ENCODE assay signal across 22 mouse cellular contexts in genomic region chr19:24515941-24516340, GRCm38 (mm10). TPM values are rescaled to one million over a fixed set of nuclear protein-coding genes. Genes with fewer than 3 reads are reported as not detected.
A peak's percentile ranks its signal among the peaks of the same experiment; 100 is the strongest.
DNase-seq lines count a peak whose midpoint lies in the region; ATAC-seq and TF ChIP-seq lines count a peak whose summit lies in the region.
"Had no signal": no experiment of that assay in that cellular context is flagged by ENCODE, and none has a peak within 500 bp of the region (broad histone marks: within the 10 kb centered on the region; RNA-seq: fewer than 3 reads in every experiment).

No protein-coding gene starts in this region.

- no peak overlapping the region for H3K4me2 ChIP-seq in liver, embryonic 11.5 days
- no peak overlapping the region for H3K4me2 ChIP-seq in liver, embryonic 13.5 days
- peak overlapping the region; percentile 14; the same call in 1 of the 2 replicates for H3K4me2 ChIP-seq in liver, embryonic 14.5 days (ENCODE audit: low read depth)
- H3K4me2 ChIP-seq: embryonic facial prominence, embryonic 13.5 days; forebrain, embryonic 12.5 days; forebrain, embryonic 15.5 days; heart, embryonic 11.5 days; hindbrain, embryonic 12.5 days; hindbrain, embryonic 15.5 days had no signal

- no peak for TF ChIP-seq EP300 in liver, embryonic 14.5 days (IDR thresholded peaks at IDR 0.05; ENCODE audit: low read depth)

- TF ChIP-seq CTCF in liver, embryonic 14.5 days (IDR thresholded peaks at IDR 0.05; ENCODE audit: low read depth) = no peak
- TF ChIP-seq CTCF in small intestine, adult 2 months (IDR thresholded peaks at IDR 0.05; ENCODE audit: extremely low read depth, insufficient read length, insufficient replicate concordance, low read depth, low read length) = no peak
- TF ChIP-seq CTCF in layer of hippocampus, adult 2 months (conservative IDR thresholded peaks at IDR 0.05) = no peak

- no peak overlapping the region for H3K9ac ChIP-seq in liver, embryonic 11.5 days (ENCODE audit: low read depth, low read length)
- H3K9ac ChIP-seq in liver, embryonic 13.5 days = peak overlapping the region; percentile 40; the same call in 1 of the 2 replicates
- no peak overlapping the region for H3K9ac ChIP-seq in liver, embryonic 14.5 days (replicated peaks)
- H3K9ac ChIP-seq: embryonic facial prominence, embryonic 13.5 days; forebrain, embryonic 12.5 days; forebrain, embryonic 15.5 days; hindbrain, embryonic 12.5 days; hindbrain, embryonic 15.5 days had no signal

- WGBS in liver, embryonic 11.5 days = 89% methylated on average over 3 of the region's 3 CpGs
- WGBS in liver, embryonic 13.5 days (ENCODE audit: insufficient replicate concordance) = 89% methylated on average over 3 of the region's 3 CpGs
- 80% methylated on average over 3 of the region's 3 CpGs for WGBS in liver, embryonic 14.5 days (ENCODE audit: insufficient replicate concordance)
- 50% methylated on average over 3 of the region's 3 CpGs for WGBS in small intestine, adult 2 months

- H3K36me3 ChIP-seq in liver, embryonic 11.5 days (ENCODE audit: control insufficient read depth, insufficient read depth, low read length) = no peaks in the 10 kb centered on the region
- H3K36me3 ChIP-seq in liver, embryonic 13.5 days = no peaks in the 10 kb centered on the region
- H3K36me3 ChIP-seq in liver, embryonic 14.5 days (replicated peaks; ENCODE audit: control insufficient read depth, insufficient read depth, low read depth) = no peaks in the 10 kb centered on the region
- no peaks in the 10 kb centered on the region for H3K36me3 ChIP-seq in small intestine, adult 2 months (ENCODE audit: control insufficient read depth, insufficient read depth, low read length)
- H3K36me3 ChIP-seq: embryonic facial prominence, embryonic 10.5 days; embryonic facial prominence, embryonic 13.5 days; forebrain, embryonic 12.5 days; forebrain, embryonic 15.5 days; hindbrain, embryonic 12.5 days; hindbrain, embryonic 15.5 days had no signal

- peak overlapping the region; percentile 39; the same call in 1 of the 2 replicates for H3K27ac ChIP-seq in liver, embryonic 11.5 days (ENCODE audit: low read depth, low read length)
- peak overlapping the region; percentile 69; the same call in 1 of the 2 replicates for H3K27ac ChIP-seq in liver, embryonic 13.5 days
- peak overlapping the region; percentile 69 for H3K27ac ChIP-seq in liver, embryonic 14.5 days
- H3K27ac ChIP-seq in small intestine, adult 2 months (ENCODE audit: insufficient read depth, low read depth, low read length) = peak overlapping the region; percentile 32; the same call in 1 of the 2 replicates
- H3K27ac ChIP-seq in layer of hippocampus, adult 2 months = no peak overlapping the region
- H3K27ac ChIP-seq: embryonic facial prominence, embryonic 10.5 days; embryonic facial prominence, embryonic 13.5 days; forebrain, embryonic 12.5 days; forebrain, embryonic 15.5 days; hindbrain, embryonic 12.5 days; hindbrain, embryonic 15.5 days had no signal

- no peaks in the 10 kb centered on the region for H3K27me3 ChIP-seq in liver, embryonic 11.5 days (replicated peaks; ENCODE audit: control insufficient read depth, insufficient read depth, low read length)
- H3K27me3 ChIP-seq in liver, embryonic 13.5 days = no peaks in the 10 kb centered on the region
- H3K27me3 ChIP-seq in liver, embryonic 14.5 days (ENCODE audit: control insufficient read depth, insufficient read depth, low read length) = no peaks in the 10 kb centered on the region
- H3K27me3 ChIP-seq in small intestine, adult 2 months (ENCODE audit: control insufficient read depth, insufficient read depth, low read length) = no peaks in the 10 kb centered on the region
- H3K27me3 ChIP-seq: embryonic facial prominence, embryonic 13.5 days; forebrain, embryonic 12.5 days; forebrain, embryonic 15.5 days; hindbrain, embryonic 12.5 days; hindbrain, embryonic 15.5 days had no signal

- H3K4me1 ChIP-seq in liver, embryonic 11.5 days (replicated peaks; ENCODE audit: control insufficient read depth, insufficient read depth, low read length) = peaks cover 64% of the 10 kb centered on the region
- H3K4me1 ChIP-seq in liver, embryonic 13.5 days (replicated peaks) = peaks cover 95% of the 10 kb centered on the region
- peaks cover 76 to 78% of the 10 kb centered on the region in 2 experiments for H3K4me1 ChIP-seq in liver, embryonic 14.5 days (replicated peaks; ENCODE audit: control insufficient read depth in 2 of 2, insufficient read depth in 2 of 2, low read length in 1 of 2)
- peaks cover 38% of the 10 kb centered on the region for H3K4me1 ChIP-seq in small intestine, adult 2 months (ENCODE audit: control insufficient read depth, insufficient read depth, insufficient read length, low read length)
- H3K4me1 ChIP-seq: embryonic facial prominence, embryonic 10.5 days; embryonic facial prominence, embryonic 13.5 days; forebrain, embryonic 12.5 days; forebrain, embryonic 15.5 days; hindbrain, embryonic 12.5 days; hindbrain, embryonic 15.5 days had no signal

- H3K9me3 ChIP-seq in liver, embryonic 11.5 days (ENCODE audit: control insufficient read depth, low read length) = no peaks in the 10 kb centered on the region
- H3K9me3 ChIP-seq in liver, embryonic 13.5 days (replicated peaks) = no peaks in the 10 kb centered on the region
- H3K9me3 ChIP-seq in liver, embryonic 14.5 days (ENCODE audit: control insufficient read depth, low read length) = no peaks in the 10 kb centered on the region
- H3K9me3 ChIP-seq: embryonic facial prominence, embryonic 10.5 days; embryonic facial prominence, embryonic 13.5 days; forebrain, embryonic 12.5 days; forebrain, embryonic 15.5 days; hindbrain, embryonic 12.5 days; hindbrain, embryonic 15.5 days had no signal

- DNase-seq in liver, embryonic 11.5 days (ENCODE audit: low spot score) = no peak
- no peak for DNase-seq in liver
- DNase-seq in liver, embryonic 13.5 days = no peak
- DNase-seq in liver, embryonic 14.5 days (ENCODE audit: low read depth in 3 of 3, low spot score in 3 of 3) = no peak
- DNase-seq in layer of hippocampus, adult 2 months (ENCODE audit: low spot score in 2 of 2) = no peak
- DNase-seq: adrenal gland, adult 8-10 months; adrenal gland, postnatal 25 days; cerebellum, adult 11-12 months; cerebellum, adult 8-10 months; cerebellum, postnatal 10 days; cerebellum, postnatal 36 days; embryo, embryonic 11 days; gastrocnemius, postnatal 25 days had no signal

- ATAC-seq in liver, embryonic 11.5 days (replicated peaks; ENCODE audit: low FRiP score) = no peak
- ATAC-seq in liver, embryonic 13.5 days (ENCODE audit: low read depth) = no peak
- ATAC-seq in liver, embryonic 14.5 days (ENCODE audit: insufficient read depth) = no peak
- ATAC-seq: CD4-positive, CD25-positive, alpha-beta regulatory T cell, adult 4 months; forebrain, embryonic 15.5 days had no signal

- TF ChIP-seq POLR2A in small intestine, adult 2 months (IDR thresholded peaks at IDR 0.05; ENCODE audit: low read depth, low read length) = no peak

- no peak overlapping the region for H3K4me3 ChIP-seq in liver, embryonic 11.5 days (ENCODE audit: low read depth, low read length)
- H3K4me3 ChIP-seq in liver, embryonic 13.5 days (replicated peaks) = no peak overlapping the region
- no peak overlapping the region for H3K4me3 ChIP-seq in liver, embryonic 14.5 days (ENCODE audit: insufficient read depth in 1 of 2, low read depth in 2 of 2, low read length in 2 of 2)
- H3K4me3 ChIP-seq in small intestine, adult 2 months (ENCODE audit: low read depth, low read length) = no peak overlapping the region
- H3K4me3 ChIP-seq in layer of hippocampus, adult 2 months = no peak overlapping the region
- H3K4me3 ChIP-seq: embryonic facial prominence, embryonic 10.5 days; embryonic facial prominence, embryonic 13.5 days; forebrain, embryonic 12.5 days; forebrain, embryonic 15.5 days; hindbrain, embryonic 12.5 days; hindbrain, embryonic 15.5 days had no signal

RNA-seq across cellular contexts. Expression of gene Fam122a, which starts 38.8 kb away (rescaled TPM):
- 40.1 and 40.3 TPM in 2 replicates for polyA plus RNA-seq in liver, embryonic 11.5 days (2014; fragmentation: Nextera tagmentation; extraction: Ambion mirVana)
- polyA plus RNA-seq in liver, embryonic 13.5 days (2015; fragmentation: Nextera tagmentation; extraction: Ambion mirVana) = 29.7 and 34.6 TPM in 2 replicates
- polyA plus RNA-seq in liver, embryonic 14.5 days (2012; rRNA removed) = 13.0 and 14.9 TPM in 2 replicates
- polyA plus RNA-seq in liver, embryonic 14.5 days (2014; fragmentation: Nextera tagmentation; extraction: Ambion mirVana) = 22.8 and 25.4 TPM in 2 replicates
- 16.3 and 22.6 TPM in 2 replicates for polyA plus RNA-seq in small intestine, adult 2 months (2012; rRNA removed)
- total RNA-seq in layer of hippocampus, adult 2 months (2021) = 10 to 100 TPM; 33.9 to 34.6 TPM

RNA-seq across cellular contexts. Expression of gene Pip5k1b, which starts 39.7 kb away (rescaled TPM):
- polyA plus RNA-seq in liver, embryonic 11.5 days (2014; fragmentation: Nextera tagmentation; extraction: Ambion mirVana) = 5.6 and 7.1 TPM in 2 replicates
- polyA plus RNA-seq in liver, embryonic 13.5 days (2015; fragmentation: Nextera tagmentation; extraction: Ambion mirVana) = 8.5 and 10.2 TPM in 2 replicates
- 6.9 and 8.1 TPM in 2 replicates for polyA plus RNA-seq in liver, embryonic 14.5 days (2012; rRNA removed)
- 10.8 and 11.9 TPM in 2 replicates for polyA plus RNA-seq in liver, embryonic 14.5 days (2014; fragmentation: Nextera tagmentation; extraction: Ambion mirVana)
- 7.1 and 23.3 TPM in 2 replicates for polyA plus RNA-seq in small intestine, adult 2 months (2012; rRNA removed)
- 10 to 100 TPM; 68.4 to 72.1 TPM for total RNA-seq in layer of hippocampus, adult 2 months (2021)
